Mouse (Mus musculus) ES-Bruce4 (cell line): ENCODE measurements around the gene Erbb4.

Experiments
- CTCF ChIP-seq: IDR thresholded peaks from one replicate; pipeline ENCODE4 v1.8.1; 2011; ENCODE audit warnings: low read depth, low read length
- POLR2A ChIP-seq: IDR thresholded peaks from one replicate; pipeline ENCODE4 v1.8.1; 2011; ENCODE audit warnings: low read length; ENCODE audit not compliant: insufficient read depth

DNA sequence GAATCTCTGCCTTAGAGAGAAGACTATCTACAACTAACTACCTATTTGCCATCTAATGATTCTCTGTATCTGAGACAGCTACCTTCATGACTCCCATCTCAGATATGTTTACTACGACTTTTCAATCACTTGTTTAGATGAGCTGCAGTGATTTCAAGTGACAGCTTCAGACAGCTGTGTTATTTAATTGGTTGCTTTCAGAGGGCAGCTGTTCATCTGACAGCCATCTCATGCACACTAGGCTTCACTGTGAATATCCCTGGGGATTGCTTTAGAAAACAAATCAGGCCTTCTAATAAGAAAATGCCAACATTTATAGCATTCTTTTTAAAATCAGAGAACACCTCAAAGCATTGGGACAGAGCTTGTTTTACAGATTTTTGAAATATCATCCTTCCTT, 952.6 kb downstream of the Erbb4 start:
- TF ChIP-seq POLR2A (no peak), CTCF (no peak)
